Mouse (Mus musculus) heart, adult 2 months (tissue): Measurements from ENCODE around the gene Ptch2.

Source experiments
- CTCF ChIP-seq: fragments of 200-600 bp; IDR thresholded peaks from 2 replicates; pipeline ENCODE4 v1.8.1; 2022; ENCODE audit warnings: antibody characterized with exemption, mild to moderate bottlenecking, moderate library complexity
- POLR2A ChIP-seq: fragments of 200-500 bp; IDR thresholded peaks from 2 replicates; pipeline ENCODE4 v1.6.1; 2011; ENCODE audit warnings: mild to moderate bottlenecking, low read depth, low read length, control low read depth; ENCODE audit not compliant: insufficient read depth

GRCm38 (mm10) chr4:117049485-117049884, 46.4 kb upstream of the Ptch2 start:
- TF ChIP-seq POLR2A (no peak), CTCF (no peak)
